Mouse (Mus musculus) effector memory CD4-positive, alpha-beta T cell, adult 5 months (primary cell): ENCODE measurements around the gene Actr10. TPM values are rescaled to one million over a fixed set of nuclear protein-coding genes. Genes with fewer than 3 reads are reported as not detected.

Experiments used
- polyA plus RNA-seq: library from polyadenylated mRNA; unstranded; fragments of 100-300 nt; shearing (Covaris generic); gene quantifications from one replicate; pipeline ENCODE4 v1.2.1, GENCODE M21; 2017

Gene Actr10
- polyA plus RNA-seq = 196 TPM

DNA sequence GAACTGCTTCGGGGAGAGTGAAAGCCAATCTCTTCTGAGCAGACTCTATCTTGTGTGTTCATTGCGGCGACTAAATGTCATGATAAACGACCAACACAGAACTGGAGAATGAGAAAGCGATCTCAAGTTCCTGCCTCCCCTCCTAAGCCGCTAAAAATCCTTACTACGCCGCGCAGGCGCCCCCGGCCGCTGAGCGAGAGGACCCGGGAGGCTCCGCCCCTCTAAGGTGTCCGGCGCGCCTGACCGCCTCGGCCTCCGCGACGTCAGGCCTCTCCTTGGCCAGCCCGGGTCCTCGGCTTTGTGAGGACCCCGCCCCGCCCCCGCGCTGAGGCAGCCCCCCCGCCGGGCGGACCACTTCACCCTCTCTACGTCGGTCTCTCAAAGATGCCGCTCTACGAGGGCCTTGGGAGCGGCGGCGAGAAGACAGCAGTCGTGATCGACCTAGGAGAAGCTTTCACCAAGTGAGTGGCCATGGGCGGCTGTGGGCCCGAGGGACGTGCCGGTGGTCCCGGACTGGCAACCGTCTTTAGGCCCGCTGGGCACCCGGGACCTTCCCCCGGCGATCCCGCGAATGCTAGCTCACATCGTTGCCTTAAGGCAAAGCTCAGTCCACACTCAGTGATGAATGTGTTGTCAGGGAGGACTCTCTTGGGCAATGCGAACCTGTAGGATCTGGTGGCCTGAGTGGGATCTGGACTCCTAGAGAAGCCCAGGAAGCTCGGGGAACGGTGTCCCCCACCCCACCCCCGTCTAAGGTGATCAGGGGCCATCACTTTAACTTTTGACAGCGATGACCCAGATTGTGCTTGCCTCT, at the start of gene Actr10:
Gene Actr10, plus strand, starts transcription at position 287 of the 814 bp plus-strand sequence.

DNA sequence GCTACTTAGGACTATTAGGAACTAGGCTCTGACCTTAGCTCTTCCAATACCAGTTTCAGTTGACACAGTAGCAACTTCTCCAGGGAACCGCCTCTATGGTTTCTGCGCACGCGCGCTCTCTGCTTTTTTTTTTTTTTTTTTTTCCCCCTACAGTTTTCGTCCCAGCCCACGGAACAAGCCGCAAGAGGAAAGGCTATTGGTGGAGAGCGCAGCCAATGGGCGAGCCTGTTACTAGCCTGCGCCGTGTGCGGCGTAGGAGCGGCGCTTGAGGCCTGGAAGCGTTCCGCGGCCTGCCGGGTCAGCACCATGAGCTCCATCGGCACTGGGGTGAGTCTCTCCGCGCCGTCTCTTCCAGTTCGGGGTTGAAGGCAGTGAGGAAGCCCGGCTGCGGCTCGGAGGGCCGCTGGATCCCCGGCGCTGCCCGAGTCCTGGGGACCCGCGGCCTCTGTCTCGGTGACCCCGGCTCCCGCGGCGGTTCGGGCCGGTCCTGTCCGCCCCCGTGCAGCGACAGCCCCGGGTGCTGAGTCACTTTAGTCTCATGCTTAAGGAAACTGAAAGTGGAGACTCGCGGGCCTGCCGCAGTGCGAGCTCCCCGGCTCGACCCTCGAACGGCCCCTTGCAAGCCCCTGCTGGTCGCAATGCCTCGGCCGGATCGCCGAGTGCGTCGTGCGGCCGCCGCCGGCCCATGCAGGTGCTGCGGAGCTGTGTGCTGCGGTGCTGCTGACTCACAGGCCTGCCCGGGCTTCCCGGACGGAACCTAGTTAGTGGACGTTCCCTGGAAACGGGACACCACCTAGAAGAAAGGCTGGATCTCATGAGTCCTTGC, 37.0 kb downstream of the Actr10 start, which contains the start of gene Psma3:
Gene Psma3, plus strand, starts transcription at position 181 of the 826 bp plus-strand sequence.

Other genes with a start within 250 kb of the Actr10 start
- 11.4 TPM for gene Frmd6, start 112.3 kb upstream of the Actr10 start, polyA plus RNA-seq
- 320 TPM for gene Psma3, start 36.8 kb downstream of the Actr10 start, polyA plus RNA-seq
- 173 TPM for gene Arid4a, start 78.1 kb downstream of the Actr10 start, polyA plus RNA-seq
- gene Tomm20l, start 173.6 kb downstream of the Actr10 start, polyA plus RNA-seq = not detected
- gene Timm9, start 198.8 kb downstream of the Actr10 start, polyA plus RNA-seq = 31.7 TPM
- 8.3 TPM for gene 2700049A03Rik, start 199.0 kb downstream of the Actr10 start, polyA plus RNA-seq